Mouse (Mus musculus): ENCODE data around the gene Entpd1. TPM values are rescaled to one million over a fixed set of nuclear protein-coding genes. Genes with fewer than 3 reads are reported as not detected.
"Not testable (repeated sequence)": the region's sequence is repeated elsewhere in the genome, so short reads cannot be mapped to it uniquely, and the experiment has no call there.

Gene Entpd1
- total RNA-seq (2017), result 54.4 to 130 TPM (median 68.2 TPM) in 3 replicates

DNA sequence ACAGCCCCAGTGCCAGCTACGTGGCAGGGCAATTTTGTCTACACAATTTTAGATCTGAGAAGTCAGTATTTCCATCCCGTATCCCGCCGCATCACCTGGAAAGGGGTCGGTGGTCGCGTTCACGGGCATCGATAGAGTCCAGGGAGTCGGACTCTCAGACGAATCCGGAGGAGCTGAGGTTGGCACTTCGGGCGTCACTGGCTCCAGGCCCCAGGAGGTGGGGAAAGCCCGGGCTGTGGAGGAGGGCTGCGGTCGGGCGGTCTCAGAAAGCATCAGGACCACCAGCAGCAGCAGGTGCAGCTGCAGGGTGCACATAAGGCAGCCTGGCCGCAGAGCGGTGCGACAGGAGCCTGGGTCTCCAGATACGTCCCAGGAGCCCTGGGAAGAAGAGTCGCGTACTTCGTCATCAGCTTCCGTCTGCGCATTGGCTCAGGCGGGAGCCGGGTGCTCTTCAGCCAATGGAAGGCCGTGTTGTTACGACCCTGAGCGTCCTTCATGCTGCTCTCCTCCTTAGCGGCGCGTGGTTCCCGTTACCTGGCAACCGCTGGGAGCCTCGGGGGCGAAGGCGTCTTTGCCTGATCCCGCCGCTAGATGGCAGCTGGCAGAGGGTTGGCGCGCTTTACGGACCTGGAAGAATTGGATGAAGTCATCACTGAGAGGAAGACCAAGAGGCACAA, at the start of gene Entpd1, which contains the start of gene Tctn3:
Gene Entpd1 (plus strand): TSS at position 537 of the 677 bp plus-strand sequence.
Gene Tctn3 (minus strand): TSS at position 404 of the 677 bp plus-strand sequence.
- ATAC-seq (replicated peaks; ENCODE audit: insufficient number of reproducible peaks, low FRiP score, low TSS enrichment, poor library complexity, severe bottlenecking), result peak; percentile 99

GRCm38 (mm10) chr19:40563880-40564645, 48.1 kb upstream of the Entpd1 start:
- ATAC-seq (replicated peaks; ENCODE audit: insufficient number of reproducible peaks, low FRiP score, low TSS enrichment, poor library complexity, severe bottlenecking), result no peak

GRCm38 (mm10) chr19:40567616-40568015, 44.5 kb upstream of the Entpd1 start:
- ATAC-seq (replicated peaks; ENCODE audit: insufficient number of reproducible peaks, low FRiP score, low TSS enrichment, poor library complexity, severe bottlenecking), result no peak

DNA sequence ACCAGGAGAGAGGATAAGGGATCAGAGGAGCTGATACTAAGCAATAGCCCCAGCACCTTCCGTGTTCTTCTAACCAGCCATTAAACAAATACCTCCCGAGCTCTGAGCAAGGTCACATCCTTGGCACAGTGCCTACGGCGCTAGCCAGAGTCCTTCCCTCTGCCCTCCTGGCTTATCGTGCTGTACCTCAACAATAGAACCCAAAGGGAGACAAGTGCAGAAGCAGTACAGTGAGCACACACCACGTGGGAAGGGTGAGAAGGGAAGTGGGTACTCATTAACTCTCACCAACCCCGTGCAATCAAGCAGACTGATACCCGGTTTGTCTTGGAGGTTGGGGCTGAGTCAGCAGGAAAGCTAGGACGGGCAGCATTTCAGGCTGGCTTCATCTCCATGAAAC, 41.4 kb upstream of the Entpd1 start:
- no peak for ATAC-seq (replicated peaks; ENCODE audit: insufficient number of reproducible peaks, low FRiP score, low TSS enrichment, poor library complexity, severe bottlenecking)

GRCm38 (mm10) chr19:40575438-40575837, 36.7 kb upstream of the Entpd1 start:
- no peak for ATAC-seq (replicated peaks; ENCODE audit: insufficient number of reproducible peaks, low FRiP score, low TSS enrichment, poor library complexity, severe bottlenecking)

DNA sequence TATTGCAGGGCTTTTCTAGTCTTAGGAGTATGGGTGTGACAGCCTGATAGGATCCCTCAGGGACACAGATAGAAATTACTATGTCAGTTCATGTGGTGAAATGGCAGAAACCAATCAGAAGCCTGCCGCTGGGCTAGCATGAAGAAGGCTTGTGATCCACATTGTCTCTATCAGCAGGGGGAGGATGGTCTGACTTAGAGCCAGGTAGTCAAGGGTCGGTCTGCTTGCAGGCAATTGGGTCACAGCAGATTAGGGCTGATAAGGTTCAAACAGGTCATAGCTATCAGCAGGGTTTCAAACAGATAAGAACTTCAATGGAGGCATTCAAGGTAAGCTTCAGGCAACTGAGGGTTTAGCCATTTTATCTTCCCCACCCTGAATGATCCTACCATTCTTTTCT, 31.3 kb upstream of the Entpd1 start:
- no peak for ATAC-seq (replicated peaks; ENCODE audit: insufficient number of reproducible peaks, low FRiP score, low TSS enrichment, poor library complexity, severe bottlenecking)

GRCm38 (mm10) chr19:40581662-40582061, 30.5 kb upstream of the Entpd1 start:
- ATAC-seq (replicated peaks; ENCODE audit: insufficient number of reproducible peaks, low FRiP score, low TSS enrichment, poor library complexity, severe bottlenecking), result no peak

DNA sequence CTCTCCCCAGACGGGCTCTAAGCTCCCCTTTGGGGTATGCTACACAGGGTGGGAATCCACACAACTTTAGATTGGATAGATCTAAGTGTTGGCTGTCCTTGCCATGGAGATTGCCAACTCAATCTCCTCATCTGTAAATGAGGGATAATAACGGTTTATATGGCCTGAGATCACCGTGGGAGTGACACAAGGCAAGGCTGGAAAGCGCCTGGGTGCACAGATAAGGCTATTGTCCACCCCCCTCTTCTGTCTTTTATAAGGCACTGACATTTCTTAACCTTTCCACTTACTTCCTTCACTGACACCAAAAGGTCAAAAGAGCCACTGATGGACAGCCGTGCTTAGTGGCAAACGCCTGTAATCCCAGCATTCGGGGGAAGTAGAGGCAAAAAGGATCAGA, 25.3 kb upstream of the Entpd1 start:
- 0 out of 2 replicates have a peak, but pooled peaks have one; percentile 18 for ATAC-seq (replicated peaks; ENCODE audit: insufficient number of reproducible peaks, low FRiP score, low TSS enrichment, poor library complexity, severe bottlenecking)

GRCm38 (mm10) chr19:40587491-40588292, 24.5 kb upstream of the Entpd1 start:
- ATAC-seq (replicated peaks; ENCODE audit: insufficient number of reproducible peaks, low FRiP score, low TSS enrichment, poor library complexity, severe bottlenecking), result no peak

DNA sequence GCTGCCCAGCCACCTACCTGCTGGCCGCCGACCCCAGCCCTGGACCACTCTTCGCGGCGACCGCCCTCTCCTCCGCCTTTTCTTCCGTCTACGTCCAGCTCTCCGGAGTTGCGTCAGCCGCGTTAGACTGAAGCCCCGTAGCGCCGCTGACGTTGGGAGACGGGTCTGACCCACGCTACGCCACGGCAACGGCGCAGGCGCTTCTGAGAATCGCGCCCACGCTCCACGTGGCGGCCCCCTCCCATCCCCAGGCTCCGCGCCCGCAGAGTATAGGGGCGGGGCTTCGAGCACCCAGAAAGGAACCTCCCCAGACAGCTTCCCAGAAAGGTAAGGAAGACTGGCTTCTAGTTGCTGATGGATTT, 23.9 kb upstream of the Entpd1 start, which contains the start of gene Aldh18a1:
Gene Aldh18a1 (minus strand): TSS at position 171 of the 362 bp plus-strand sequence.
- ATAC-seq (replicated peaks; ENCODE audit: insufficient number of reproducible peaks, low FRiP score, low TSS enrichment, poor library complexity, severe bottlenecking), result peak; percentile 79

- peak; percentile 70 for ATAC-seq (replicated peaks; ENCODE audit: insufficient number of reproducible peaks, low FRiP score, low TSS enrichment, poor library complexity, severe bottlenecking)
Measured at GRCm38 (mm10) chr19:40588847-40589529, 23.2 kb upstream of the Entpd1 start.

DNA sequence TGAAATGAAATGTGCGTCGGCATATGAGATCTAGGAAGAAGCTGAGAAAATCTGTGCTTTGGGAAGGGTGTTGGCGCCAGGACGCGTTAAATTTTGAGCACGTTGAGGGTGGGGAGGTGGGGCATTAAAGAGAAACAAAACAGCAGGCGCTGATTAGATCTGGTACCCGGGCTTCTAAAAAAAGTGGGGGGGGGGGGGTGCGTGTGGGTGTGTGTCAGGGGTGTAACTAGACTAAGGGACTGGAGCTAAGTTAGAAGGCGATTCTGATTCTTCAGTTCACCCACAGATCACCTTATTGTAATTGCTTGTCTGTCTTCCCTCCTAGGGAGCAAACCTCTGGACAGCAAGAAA, 22.7 kb upstream of the Entpd1 start:
- no peak for ATAC-seq (replicated peaks; ENCODE audit: insufficient number of reproducible peaks, low FRiP score, low TSS enrichment, poor library complexity, severe bottlenecking)

- no peak for ATAC-seq (replicated peaks; ENCODE audit: insufficient number of reproducible peaks, low FRiP score, low TSS enrichment, poor library complexity, severe bottlenecking)
Measured at GRCm38 (mm10) chr19:40595231-40595630, 16.9 kb upstream of the Entpd1 start.

DNA sequence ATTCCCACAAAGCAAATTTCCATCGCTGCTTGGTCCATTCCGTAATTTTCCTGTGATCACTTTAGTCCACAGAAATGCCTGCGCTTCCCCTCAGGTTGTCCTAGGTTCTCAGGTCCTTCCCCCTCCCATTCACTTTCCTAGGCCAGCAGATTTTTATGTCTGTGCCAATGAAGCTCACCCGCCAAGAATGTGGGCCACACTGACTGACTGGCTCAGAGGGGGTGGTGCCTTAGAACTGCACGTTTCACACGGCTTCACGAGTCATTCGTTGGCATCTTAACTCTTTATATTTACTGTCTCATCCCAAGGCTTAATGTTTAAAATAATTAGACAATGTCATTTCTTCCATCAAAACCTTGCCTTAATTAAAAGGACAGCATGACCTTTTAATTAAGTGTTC, 16.3 kb upstream of the Entpd1 start:
- ATAC-seq (replicated peaks; ENCODE audit: insufficient number of reproducible peaks, low FRiP score, low TSS enrichment, poor library complexity, severe bottlenecking), result no peak

DNA sequence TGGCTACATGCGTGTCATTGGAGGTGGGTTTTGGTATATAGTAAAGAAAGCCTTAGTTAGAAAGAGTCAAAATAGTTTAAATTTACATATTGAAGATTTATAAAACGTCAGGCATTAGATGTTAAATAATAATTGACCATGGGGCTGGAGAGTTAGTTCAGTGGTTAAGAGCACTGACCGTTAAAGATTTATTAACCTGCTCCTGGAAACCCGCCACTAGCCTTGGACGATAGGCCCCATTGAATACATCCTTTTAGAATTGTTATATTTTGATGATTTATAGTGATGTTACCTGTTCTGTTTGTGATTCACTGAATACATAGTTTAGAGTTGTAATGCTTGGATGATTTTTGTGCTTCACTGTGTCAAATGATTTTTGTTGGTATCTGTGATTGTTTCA, 11.3 kb upstream of the Entpd1 start:
- not testable (repeated sequence) for ATAC-seq (replicated peaks; ENCODE audit: insufficient number of reproducible peaks, low FRiP score, low TSS enrichment, poor library complexity, severe bottlenecking)

DNA sequence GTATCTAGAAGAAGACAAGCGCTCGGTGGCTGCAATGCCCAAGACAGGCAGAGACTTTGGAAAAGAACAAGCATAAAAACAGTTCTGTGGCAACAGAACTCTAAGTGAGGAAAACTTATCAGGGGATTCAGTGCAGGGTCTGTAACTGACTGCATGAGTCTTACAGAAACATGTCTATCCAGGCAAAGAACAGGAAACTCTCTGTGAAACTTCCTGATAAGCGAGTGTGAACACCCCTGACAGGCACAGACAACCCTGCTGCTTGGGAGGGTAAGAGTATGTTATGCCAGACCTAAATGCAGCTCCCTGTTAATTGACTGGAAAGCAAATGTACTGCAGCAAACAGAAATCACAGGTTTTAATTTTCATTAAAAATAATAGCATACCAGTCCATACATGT, 10.3 kb upstream of the Entpd1 start:
- no peak for ATAC-seq (replicated peaks; ENCODE audit: insufficient number of reproducible peaks, low FRiP score, low TSS enrichment, poor library complexity, severe bottlenecking)

GRCm38 (mm10) chr19:40605189-40605588, 7.0 kb upstream of the Entpd1 start:
- ATAC-seq (replicated peaks; ENCODE audit: insufficient number of reproducible peaks, low FRiP score, low TSS enrichment, poor library complexity, severe bottlenecking), result no peak

- no peak for ATAC-seq (replicated peaks; ENCODE audit: insufficient number of reproducible peaks, low FRiP score, low TSS enrichment, poor library complexity, severe bottlenecking)
Measured at GRCm38 (mm10) chr19:40607676-40608075, 4.5 kb upstream of the Entpd1 start.

DNA sequence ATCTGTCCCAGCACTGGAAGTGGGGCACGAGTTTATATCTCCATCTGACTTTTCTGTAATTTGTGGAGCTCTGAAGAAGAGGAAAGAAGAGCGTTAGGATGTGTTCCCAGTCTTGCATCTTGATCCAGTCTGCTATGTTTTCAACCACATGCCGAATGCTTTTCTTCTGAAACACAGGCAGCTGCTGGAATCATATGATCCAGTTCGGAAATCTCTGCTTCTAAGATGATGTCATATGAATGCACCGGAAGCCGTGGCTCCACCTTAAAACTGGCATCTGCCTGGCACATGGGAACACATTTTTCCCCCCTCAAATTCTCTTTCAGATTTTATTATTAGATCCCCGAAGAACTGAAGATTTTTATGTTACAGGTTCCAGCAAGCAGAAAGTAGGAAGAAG, 2.6 kb downstream of the Entpd1 start:
- no peak for ATAC-seq (replicated peaks; ENCODE audit: insufficient number of reproducible peaks, low FRiP score, low TSS enrichment, poor library complexity, severe bottlenecking)

All from monocyte, adult 5-6 weeks (primary cell).